Mouse (Mus musculus) layer of hippocampus, postnatal 14 days (tissue): ENCODE data around the gene Trmt44. TPM values are rescaled to one million over a fixed set of nuclear protein-coding genes. Genes with fewer than 3 reads are reported as not detected.
A peak's percentile ranks its signal among the peaks of the same experiment; 100 is the strongest.

Source experiments
- DNase-seq, 2 experiments: peaks; one replicate each; pipeline ENCODE4 v3.0.0; 2021 to 2022; ENCODE audit warnings: low spot score in 2 of 2, mixed read lengths in 1 of 2
- long read RNA-seq, 2 experiments: library from polyadenylated mRNA; stranded (forward); transcript quantifications; one replicate each; pipeline ENCODE4 v2.0.0; 2021
- total RNA-seq, 2 experiments: library from RNA; stranded (reverse); gene quantifications; 2 replicates each; pipeline ENCODE4 v1.2.3; 2021

Gene Trmt44
- total RNA-seq = 1 to 10 TPM; 7.8 to 8.9 TPM
- long read RNA-seq, experiment 1, partial matches to known transcripts = 1 of 2 reads
- long read RNA-seq, experiment 1, other reads (novel, unspliced or antisense) = 1 of 2 reads
- long read RNA-seq, experiment 2, partial matches to known transcripts = 1 of 3 reads
- long read RNA-seq, experiment 2, other reads (novel, unspliced or antisense) = 0 of 3 reads

- peak; percentile 88 to 93 for DNase-seq
Measured at GRCm38 (mm10) chr5:35574653-35575599, at the start of gene Trmt44. Gene Trmt44, minus strand, starts transcription at chr5:35575070.

- no peak for DNase-seq
Measured at GRCm38 (mm10) chr5:35623831-35624230, 49.0 kb upstream of the Trmt44 start.

GRCm38 (mm10) chr5:35621114-35621513, 46.2 kb upstream of the Trmt44 start:
- DNase-seq = no peak

- no peak for DNase-seq
Measured at GRCm38 (mm10) chr5:35616943-35617342, 42.1 kb upstream of the Trmt44 start.

- no peak for DNase-seq
Measured at GRCm38 (mm10) chr5:35612722-35613121, 37.9 kb upstream of the Trmt44 start.

- DNase-seq = peak in 1 of 2 experiments; percentile 48
Measured at GRCm38 (mm10) chr5:35611900-35612299, 37.0 kb upstream of the Trmt44 start.

GRCm38 (mm10) chr5:35611170-35611569, 36.3 kb upstream of the Trmt44 start:
- no peak for DNase-seq

- DNase-seq = no peak
Measured at GRCm38 (mm10) chr5:35610381-35610780, 35.5 kb upstream of the Trmt44 start.

GRCm38 (mm10) chr5:35609971-35610370, 35.1 kb upstream of the Trmt44 start:
- no peak for DNase-seq

- no peak for DNase-seq
Measured at GRCm38 (mm10) chr5:35609381-35609780, 34.5 kb upstream of the Trmt44 start.

- no peak for DNase-seq
Measured at GRCm38 (mm10) chr5:35608559-35608958, 33.7 kb upstream of the Trmt44 start.

- DNase-seq = peak in 1 of 2 experiments; percentile 36
Measured at GRCm38 (mm10) chr5:35607784-35608183, 32.9 kb upstream of the Trmt44 start.

- DNase-seq = no peak
Measured at GRCm38 (mm10) chr5:35606800-35607199, 31.9 kb upstream of the Trmt44 start.

- no peak for DNase-seq
Measured at GRCm38 (mm10) chr5:35605355-35605754, 30.5 kb upstream of the Trmt44 start.

GRCm38 (mm10) chr5:35601526-35601925, 26.7 kb upstream of the Trmt44 start:
- no peak for DNase-seq

GRCm38 (mm10) chr5:35600233-35600632, 25.4 kb upstream of the Trmt44 start:
- DNase-seq = no peak

- no peak for DNase-seq
Measured at GRCm38 (mm10) chr5:35596169-35597160, 21.6 kb upstream of the Trmt44 start.

- DNase-seq = peak; percentile 69 to 81
Measured at GRCm38 (mm10) chr5:35595706-35596105, 20.8 kb upstream of the Trmt44 start.

GRCm38 (mm10) chr5:35594768-35595167, 19.9 kb upstream of the Trmt44 start:
- DNase-seq = no peak

- DNase-seq = no peak
Measured at GRCm38 (mm10) chr5:35593272-35593671, 18.4 kb upstream of the Trmt44 start.

- no peak for DNase-seq
Measured at GRCm38 (mm10) chr5:35592824-35593223, 18.0 kb upstream of the Trmt44 start.
